Mouse (Mus musculus) G1E (cell line): ENCODE measurements around the gene Arhgap33. TPM values are rescaled to one million over a fixed set of nuclear protein-coding genes. Genes with fewer than 3 reads are reported as not detected.
A peak's percentile ranks its signal among the peaks of the same experiment; 100 is the strongest.
"Not testable (repeated sequence)": the region's sequence is repeated elsewhere in the genome, so short reads cannot be mapped to it uniquely, and the experiment has no call there.

ENCODE experiments used
- ATAC-seq: 2 replicates; pipeline ENCODE4 v1.8.0; 2016; ENCODE audit warnings: mild to moderate bottlenecking; ENCODE audit not compliant: insufficient number of reproducible peaks, poor library complexity, low FRiP score, severe bottlenecking; ENCODE audit errors: extremely low read depth
- DNase-seq: peaks from one replicate; pipeline ENCODE4 v3.0.0; 2012; ENCODE audit warnings: low spot score
- H3K27me3 ChIP-seq: 2 replicates; pipeline ENCODE4 v1.6.1; 2012; ENCODE audit warnings: mild to moderate bottlenecking, low read length, inconsistent platforms; ENCODE audit not compliant: insufficient read depth
- H3K36me3 ChIP-seq: replicated peaks from 2 replicates; pipeline ENCODE3; 2012; ENCODE audit warnings: mild to moderate bottlenecking, inconsistent platforms
- H3K4me1 ChIP-seq: 2 replicates; pipeline ENCODE4 v1.6.1; 2012; ENCODE audit warnings: low read depth, low read length, inconsistent platforms, mixed read lengths; ENCODE audit not compliant: insufficient read depth
- H3K4me3 ChIP-seq: 2 replicates; pipeline ENCODE4 v1.5.1; 2012; ENCODE audit warnings: low read depth, mild to moderate bottlenecking, inconsistent platforms, low read length, moderate library complexity, mixed read lengths
- H3K9me3 ChIP-seq: replicated peaks from 2 replicates; pipeline ENCODE4 v1.6.1; 2012; ENCODE audit warnings: inconsistent platforms
- CTCF ChIP-seq: IDR thresholded peaks from 2 replicates; pipeline ENCODE4 v1.5.1; 2012; ENCODE audit warnings: low read depth, low read length, inconsistent platforms, mixed read lengths
- GATA1 ChIP-seq: IDR thresholded peaks from 2 replicates; pipeline ENCODE4 v1.6.1; 2012; ENCODE audit warnings: borderline replicate concordance, low read length, inconsistent platforms, mixed read lengths
- GATA2 ChIP-seq: IDR thresholded peaks from 2 replicates; pipeline ENCODE4 v1.6.1; 2012; ENCODE audit warnings: low read depth, low read length, inconsistent platforms, borderline replicate concordance
- POLR2AphosphoS5 ChIP-seq: IDR thresholded peaks from 2 replicates; pipeline ENCODE4 v1.6.1; 2012; ENCODE audit warnings: low read depth, low read length, inconsistent platforms; ENCODE audit not compliant: insufficient replicate concordance
- TAL1 ChIP-seq: conservative IDR thresholded peaks from 2 replicates; pipeline ENCODE4 v1.6.1; 2012; ENCODE audit warnings: low read depth, low read length, inconsistent platforms, mixed read lengths
- polyA plus RNA-seq: library from polyadenylated mRNA; stranded (reverse); fragments of >175 nt; gene quantifications from 2 replicates; pipeline ENCODE4 v1.2.3, GENCODE M21; 2012
- total RNA-seq, 2 experiments: library from RNA; stranded (forward) in 1 of 2; stranded (reverse) in 1 of 2; fragments of 200-1000 nt in 1 of 2; fragments of >200 nt in 1 of 2; fragmentation: Nextera tagmentation in 1 of 2; gene quantifications; 2 replicates each; pipeline ENCODE4 v1.2.3; 2014 to 2017

Gene Arhgap33
- total and polyA plus RNA-seq, 3 experiments, result 5.0 to 40.3 (median 16.5) TPM

GRCm38 (mm10) chr7:30515003-30515760 is 19.7 kb downstream of the Arhgap33 start:
- TF ChIP-seq CTCF, result no peak
- TF ChIP-seq GATA1, result no peak
- no peak for TF ChIP-seq POLR2AphosphoS5
- TF ChIP-seq TAL1, result no peak
- TF ChIP-seq GATA2, result no peak
- no peak for DNase-seq
- Histone ChIP-seq H3K36me3 (no peaks in the 10 kb centered on the region), H3K4me3 (no peak overlapping the region), H3K4me1 (no peaks in the 10 kb centered on the region), H3K27me3 (peaks cover 31% of the 10 kb centered on the region), H3K9me3 (no peaks in the 10 kb centered on the region)
- ATAC-seq, result no peak

- no peaks in the 10 kb centered on the region for H3K9me3 ChIP-seq
- TF ChIP-seq TAL1 (no peak), GATA1 (no peak), CTCF (no peak), GATA2 (no peak), POLR2AphosphoS5 (no peak)
- no peak for ATAC-seq
- no peaks in the 10 kb centered on the region for H3K36me3 ChIP-seq
- H3K4me3 ChIP-seq, result no peak overlapping the region
- no peak for DNase-seq
- peaks cover 15% of the 10 kb centered on the region for H3K27me3 ChIP-seq
- H3K4me1 ChIP-seq, result no peaks in the 10 kb centered on the region
Observed at GRCm38 (mm10) chr7:30508061-30508460, 26.8 kb downstream of the Arhgap33 start.

- ATAC-seq, H3K36me3 ChIP-seq, H3K27me3 ChIP-seq, H3K4me1 ChIP-seq, H3K9me3 ChIP-seq, H3K4me3 ChIP-seq, DNase-seq: not testable (repeated sequence)
Observed at GRCm38 (mm10) chr7:30501159-30501558, 33.7 kb downstream of the Arhgap33 start.

DNA sequence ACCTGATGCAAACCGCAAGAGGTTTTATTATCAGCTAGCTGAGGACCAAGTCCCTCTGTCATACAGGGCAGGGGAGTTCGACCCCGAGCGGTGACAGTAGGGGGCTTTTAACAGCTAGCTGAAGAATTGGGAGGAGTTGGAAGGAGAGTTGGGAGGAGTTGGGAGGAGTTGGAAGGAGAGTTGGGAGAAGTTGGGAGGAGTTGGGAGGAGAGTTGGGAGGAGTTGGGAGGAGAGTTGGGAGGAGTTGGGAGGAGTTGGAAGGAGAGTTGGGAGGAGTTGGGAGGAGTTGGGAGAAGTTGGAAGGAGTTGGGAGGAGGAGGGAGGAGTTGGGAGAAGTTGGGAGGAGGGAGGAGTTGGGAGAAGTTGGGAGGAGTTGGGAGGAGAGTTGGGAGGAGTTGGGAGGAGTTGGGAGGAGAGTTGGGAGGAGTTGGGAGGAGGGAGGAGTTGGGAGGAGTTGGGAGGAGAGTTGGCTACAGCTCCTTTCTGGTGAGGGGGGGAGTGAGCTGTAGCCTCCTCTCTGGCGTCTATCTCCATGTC is 39.3 kb downstream of the Arhgap33 start:
- not testable (repeated sequence) for H3K36me3 ChIP-seq, H3K4me1 ChIP-seq, ATAC-seq, H3K9me3 ChIP-seq, DNase-seq, H3K4me3 ChIP-seq
- H3K27me3 ChIP-seq, result peaks cover 12% of the 10 kb centered on the region; the same call in 1 of the 2 replicates

- ATAC-seq, result no peak
- TF ChIP-seq TAL1 (no peak), GATA2 (no peak)
- DNase-seq, result no peak
- Histone ChIP-seq H3K36me3 (no peaks in the 10 kb centered on the region), H3K4me1 (no peaks in the 10 kb centered on the region), H3K27me3 (peaks cover 12% of the 10 kb centered on the region; the same call in 1 of the 2 replicates), H3K4me3 (no peak within 1 kb of the TSS), H3K9me3 (no peaks in the 10 kb centered on the region)
Observed at GRCm38 (mm10) chr7:30493401-30493931, 41.4 kb downstream of the Arhgap33 start, which contains the start of gene Prodh2. Gene Prodh2, plus strand, starts transcription at chr7:30493622.

GRCm38 (mm10) chr7:30492765-30493164 is 42.1 kb downstream of the Arhgap33 start:
- peaks cover 12% of the 10 kb centered on the region; the same call in 1 of the 2 replicates for H3K27me3 ChIP-seq
- no peak overlapping the region for H3K4me3 ChIP-seq
- H3K9me3 ChIP-seq, result no peaks in the 10 kb centered on the region
- H3K36me3 ChIP-seq, result no peaks in the 10 kb centered on the region
- ATAC-seq (no peak), DNase-seq (peak; percentile 26)
- H3K4me1 ChIP-seq, result no peaks in the 10 kb centered on the region
- TF ChIP-seq CTCF (peak; percentile 70), GATA1 (no peak)

- Histone ChIP-seq H3K36me3 (no peaks in the 10 kb centered on the region), H3K27me3 (peaks cover 10% of the 10 kb centered on the region; the same call in 1 of the 2 replicates), H3K4me3 (no peak overlapping the region), H3K4me1 (no peaks in the 10 kb centered on the region), H3K9me3 (no peaks in the 10 kb centered on the region)
- no peak for TF ChIP-seq GATA2
- TF ChIP-seq POLR2AphosphoS5, result no peak
- no peak for TF ChIP-seq CTCF
- TF ChIP-seq TAL1, result no peak
- TF ChIP-seq GATA1, result no peak
- ATAC-seq (no peak), DNase-seq (no peak)
Observed at GRCm38 (mm10) chr7:30490957-30491307, 43.9 kb downstream of the Arhgap33 start.
